Mouse (Mus musculus) neural tube, embryonic 14.5 days (tissue): ENCODE results near the gene Atp2c2. TPM values are rescaled to one million over a fixed set of nuclear protein-coding genes. Genes with fewer than 3 reads are reported as not detected.

Experiments used
- ATAC-seq: fragments of 200-750 bp; cut with Nextera tagmentation; 2 replicates; pipeline ENCODE4 v1.8.0; 2017; ENCODE audit warnings: low read depth, mild to moderate bottlenecking, moderate TSS enrichment, moderate library complexity
- H3K27ac ChIP-seq: fragments of 300-500 bp; sonication (generic); 2 replicates; pipeline ENCODE4 v1.5.1; 2014; ENCODE audit warnings: low read depth, mild to moderate bottlenecking, control low read depth, low read length, moderate library complexity, mixed read lengths
- H3K27me3 ChIP-seq: fragments of 300-500 bp; sonication (generic); 2 replicates; pipeline ENCODE4 v1.6.1; 2014; ENCODE audit warnings: low read length; ENCODE audit not compliant: control insufficient read depth, insufficient read depth
- H3K36me3 ChIP-seq: fragments of 300-500 bp; sonication (generic); 2 replicates; pipeline ENCODE4 v1.6.1; 2014; ENCODE audit warnings: low read length, mixed read lengths; ENCODE audit not compliant: control insufficient read depth, insufficient read depth
- H3K4me1 ChIP-seq: fragments of 300-500 bp; sonication (generic); 2 replicates; pipeline ENCODE4 v1.6.1; 2014; ENCODE audit warnings: low read length; ENCODE audit not compliant: control insufficient read depth, insufficient read depth
- H3K4me2 ChIP-seq: fragments of 300-500 bp; sonication (generic); 2 replicates; pipeline ENCODE4 v1.6.1; 2014; ENCODE audit warnings: mild to moderate bottlenecking, low read depth, low read length, control low read depth
- H3K4me3 ChIP-seq: fragments of 300-500 bp; sonication (generic); 2 replicates; pipeline ENCODE4 v1.5.1; 2014; ENCODE audit warnings: low read depth, low read length, control low read depth, mixed read lengths
- H3K9ac ChIP-seq: fragments of 300-500 bp; sonication (generic); replicated peaks from 2 replicates; pipeline ENCODE4 v1.6.1; 2014; ENCODE audit warnings: low read depth, mild to moderate bottlenecking, control low read depth, low read length, mixed read lengths
- H3K9me3 ChIP-seq: fragments of 300-500 bp; sonication (generic); 2 replicates; pipeline ENCODE4 v1.6.1; 2016; ENCODE audit warnings: low read length; ENCODE audit not compliant: control insufficient read depth
- WGBS: fragments of 180-500 bp; shearing (Covaris S2); extraction: QIAGEN DNeasy Blood & Tissue Kit; methylation state at CpG from one replicate; pipeline ENCODE4 v1.1.7; 2014; 5-methylcytosine and 5-hydroxymethylcytosine counted together
- polyA plus RNA-seq: library from polyadenylated mRNA; unstranded; fragments of >200 nt; fragmentation: Nextera tagmentation; extraction: Ambion mirVana; gene quantifications from 2 replicates; pipeline ENCODE4 v1.2.1, GENCODE M21; 2014

The Atp2c2 gene
- polyA plus RNA-seq, 1 experiment from 2014 or later: 0.08 TPM

- no peak overlapping the region for H3K9ac ChIP-seq
- H3K4me2 ChIP-seq: no peak overlapping the region
- no peak overlapping the region for H3K4me3 ChIP-seq
- no peaks in the 10 kb centered on the region for H3K4me1 ChIP-seq
- H3K9me3 ChIP-seq: no peaks in the 10 kb centered on the region
- ATAC-seq: no peak
- no peak overlapping the region for H3K27ac ChIP-seq
- H3K27me3 ChIP-seq: no peaks in the 10 kb centered on the region
- H3K36me3 ChIP-seq: no peaks in the 10 kb centered on the region
- WGBS: 55% methylated on average over 9 of the region's 9 CpGs
Measured at GRCm38 (mm10) chr8:119668447-119668846, 31.4 kb upstream of the Atp2c2 start.

- Histone ChIP-seq H3K4me3 (no peak overlapping the region), H3K4me1 (no peaks in the 10 kb centered on the region)
- no peak for ATAC-seq
Measured at GRCm38 (mm10) chr8:119669284-119669683, 30.5 kb upstream of the Atp2c2 start.

GRCm38 (mm10) chr8:119670419-119671091, 29.3 kb upstream of the Atp2c2 start:
- 66% methylated on average over 16 of the region's 16 CpGs for WGBS
- ATAC-seq: no peak

More at GRCm38 (mm10) chr8:119669284-119669683, 30.5 kb upstream of the Atp2c2 start:
- Histone ChIP-seq H3K27me3 (no peaks in the 10 kb centered on the region), H3K27ac (no peak overlapping the region), H3K36me3 (no peaks in the 10 kb centered on the region), H3K4me2 (no peak overlapping the region), H3K9me3 (no peaks in the 10 kb centered on the region), H3K9ac (no peak overlapping the region)
- WGBS: 61% methylated on average over 12 of the region's 12 CpGs

GRCm38 (mm10) chr8:119673976-119674555, 25.7 kb upstream of the Atp2c2 start:
- Histone ChIP-seq H3K36me3 (no peaks in the 10 kb centered on the region), H3K27me3 (no peaks in the 10 kb centered on the region), H3K4me3 (no peak overlapping the region), H3K4me2 (no peak overlapping the region), H3K27ac (no peak overlapping the region), H3K9ac (no peak overlapping the region), H3K9me3 (no peaks in the 10 kb centered on the region), H3K4me1 (no peaks in the 10 kb centered on the region)
- WGBS: 81% methylated on average over 9 of the region's 11 CpGs
- ATAC-seq: no peak

More at GRCm38 (mm10) chr8:119670419-119671091, 29.3 kb upstream of the Atp2c2 start:
- H3K27ac ChIP-seq: no peak overlapping the region
- H3K9me3 ChIP-seq: no peaks in the 10 kb centered on the region
- H3K9ac ChIP-seq: no peak overlapping the region
- no peak overlapping the region for H3K4me2 ChIP-seq
- H3K36me3 ChIP-seq: no peaks in the 10 kb centered on the region
- no peaks in the 10 kb centered on the region for H3K4me1 ChIP-seq
- H3K27me3 ChIP-seq: no peaks in the 10 kb centered on the region
- no peak overlapping the region for H3K4me3 ChIP-seq

GRCm38 (mm10) chr8:119675457-119675856, 24.4 kb upstream of the Atp2c2 start:
- no peak for ATAC-seq
- Histone ChIP-seq H3K9ac (no peak overlapping the region), H3K27ac (no peak overlapping the region), H3K36me3 (no peaks in the 10 kb centered on the region), H3K27me3 (no peaks in the 10 kb centered on the region), H3K4me3 (no peak overlapping the region), H3K9me3 (no peaks in the 10 kb centered on the region), H3K4me1 (no peaks in the 10 kb centered on the region), H3K4me2 (no peak overlapping the region)
- 80% methylated on average over 5 of the region's 5 CpGs for WGBS

GRCm38 (mm10) chr8:119676389-119676788, 23.4 kb upstream of the Atp2c2 start:
- Histone ChIP-seq H3K4me2 (no peak overlapping the region), H3K27ac (no peak overlapping the region), H3K9me3 (no peaks in the 10 kb centered on the region), H3K9ac (no peak overlapping the region), H3K27me3 (no peaks in the 10 kb centered on the region), H3K36me3 (no peaks in the 10 kb centered on the region), H3K4me1 (no peaks in the 10 kb centered on the region), H3K4me3 (no peak overlapping the region)
- 22% methylated on average over 8 of the region's 8 CpGs for WGBS
- ATAC-seq: peak; percentile 67; the same call in 1 of the 2 replicates

- Histone ChIP-seq H3K27ac (no peak overlapping the region), H3K27me3 (no peaks in the 10 kb centered on the region), H3K9me3 (no peaks in the 10 kb centered on the region), H3K36me3 (no peaks in the 10 kb centered on the region), H3K9ac (no peak overlapping the region), H3K4me2 (no peak overlapping the region), H3K4me1 (no peaks in the 10 kb centered on the region), H3K4me3 (no peak overlapping the region)
- no peak for ATAC-seq
- 9% methylated on average over 18 of the region's 18 CpGs for WGBS
Measured at GRCm38 (mm10) chr8:119678138-119678843, 21.5 kb upstream of the Atp2c2 start.

- no peak overlapping the region for H3K4me2 ChIP-seq
- no peaks in the 10 kb centered on the region for H3K9me3 ChIP-seq
- 67% methylated on average over 14 of the region's 14 CpGs for WGBS
- H3K4me3 ChIP-seq: no peak overlapping the region
- H3K36me3 ChIP-seq: no peaks in the 10 kb centered on the region
- no peak overlapping the region for H3K27ac ChIP-seq
- H3K4me1 ChIP-seq: no peaks in the 10 kb centered on the region
- no peaks in the 10 kb centered on the region for H3K27me3 ChIP-seq
- no peak for ATAC-seq
- H3K9ac ChIP-seq: no peak overlapping the region
Measured at GRCm38 (mm10) chr8:119679184-119679583, 20.6 kb upstream of the Atp2c2 start.

- WGBS: 83% methylated on average over 6 of the region's 6 CpGs
- H3K9me3 ChIP-seq: no peaks in the 10 kb centered on the region
- H3K36me3 ChIP-seq: no peaks in the 10 kb centered on the region
- H3K27me3 ChIP-seq: no peaks in the 10 kb centered on the region
- H3K4me1 ChIP-seq: no peaks in the 10 kb centered on the region
- H3K27ac ChIP-seq: no peak overlapping the region
- H3K9ac ChIP-seq: no peak overlapping the region
- no peak overlapping the region for H3K4me3 ChIP-seq
- no peak overlapping the region for H3K4me2 ChIP-seq
- no peak for ATAC-seq
Measured at GRCm38 (mm10) chr8:119690602-119691001, 9.2 kb upstream of the Atp2c2 start.
